Mouse (Mus musculus) heart, adult 2 months (tissue): Measurements from ENCODE around the gene Hnrnpa2b1. TPM values are rescaled to one million over a fixed set of nuclear protein-coding genes. Genes with fewer than 3 reads are reported as not detected.

Experiments used
- DNase-seq, 2 experiments: peaks; one replicate each; pipeline ENCODE4 v3.0.0; 2021
- H3K27ac ChIP-seq: fragments of 200-600 bp; 2 replicates; pipeline ENCODE4 v1.8.1; 2022
- H3K27me3 ChIP-seq: fragments of 200-500 bp; 2 replicates; pipeline ENCODE4 v1.6.1; 2012; ENCODE audit warnings: mild to moderate bottlenecking, low read length, inconsistent platforms, mixed read lengths; ENCODE audit not compliant: control insufficient read depth, insufficient read depth
- H3K36me3 ChIP-seq: fragments of 200-500 bp; 2 replicates; pipeline ENCODE4 v1.6.1; 2012; ENCODE audit warnings: low read length, inconsistent platforms; ENCODE audit not compliant: control insufficient read depth, insufficient read depth
- H3K4me1 ChIP-seq: fragments of 200-500 bp; 2 replicates; pipeline ENCODE4 v1.6.1; 2011; ENCODE audit warnings: low read length; ENCODE audit not compliant: control insufficient read depth, insufficient read depth
- H3K4me3 ChIP-seq: fragments of 200-600 bp; 2 replicates; pipeline ENCODE4 v1.8.1; 2022
- H3K79me2 ChIP-seq: fragments of 200-500 bp; replicated peaks from 2 replicates; pipeline ENCODE4 v1.6.1; 2012; ENCODE audit warnings: mild to moderate bottlenecking, inconsistent platforms, low read length, moderate library complexity, mixed read lengths; ENCODE audit not compliant: control insufficient read depth, insufficient read depth
- H3K9ac ChIP-seq: fragments of 200-500 bp; 2 replicates; pipeline ENCODE4 v1.6.1; 2012; ENCODE audit warnings: low read depth, mild to moderate bottlenecking, control low read depth, inconsistent platforms, low read length, mixed read lengths
- CTCF ChIP-seq: fragments of 200-600 bp; IDR thresholded peaks from 2 replicates; pipeline ENCODE4 v1.8.1; 2022; ENCODE audit warnings: antibody characterized with exemption, mild to moderate bottlenecking, moderate library complexity
- EP300 ChIP-seq: fragments of 200-500 bp; IDR thresholded peaks from 2 replicates; pipeline ENCODE4 v1.6.1; 2011; ENCODE audit warnings: low read depth, low read length, control low read depth; ENCODE audit not compliant: insufficient read depth
- POLR2A ChIP-seq: fragments of 200-500 bp; IDR thresholded peaks from 2 replicates; pipeline ENCODE4 v1.6.1; 2011; ENCODE audit warnings: mild to moderate bottlenecking, low read depth, low read length, control low read depth; ENCODE audit not compliant: insufficient read depth
- WGBS: fragments of 180-500 bp; shearing (Covaris S2); methylation state at CpG from one replicate; pipeline ENCODE4 v1.1.7; 2018; 5-methylcytosine and 5-hydroxymethylcytosine counted together
- intact Hi-C: fragments of 180-260 bp; cut with DNase I; formaldehyde crosslinking; loops from one replicate; pipeline ENCODE4 v1.15.1; 2025
- polyA plus RNA-seq: library from polyadenylated mRNA; depleted of rRNA; stranded (reverse); fragments of >200 nt; gene quantifications from 2 replicates; pipeline ENCODE4 v1.2.3, GENCODE M21; 2012
- total RNA-seq, 2 experiments: library from RNA; stranded (reverse); gene quantifications; 2 replicates each; pipeline ENCODE4 v1.2.3; 2021

The Hnrnpa2b1 gene
- total and polyA plus RNA-seq, 3 experiments, result 91.2 to 411 (median 384) TPM

DNA sequence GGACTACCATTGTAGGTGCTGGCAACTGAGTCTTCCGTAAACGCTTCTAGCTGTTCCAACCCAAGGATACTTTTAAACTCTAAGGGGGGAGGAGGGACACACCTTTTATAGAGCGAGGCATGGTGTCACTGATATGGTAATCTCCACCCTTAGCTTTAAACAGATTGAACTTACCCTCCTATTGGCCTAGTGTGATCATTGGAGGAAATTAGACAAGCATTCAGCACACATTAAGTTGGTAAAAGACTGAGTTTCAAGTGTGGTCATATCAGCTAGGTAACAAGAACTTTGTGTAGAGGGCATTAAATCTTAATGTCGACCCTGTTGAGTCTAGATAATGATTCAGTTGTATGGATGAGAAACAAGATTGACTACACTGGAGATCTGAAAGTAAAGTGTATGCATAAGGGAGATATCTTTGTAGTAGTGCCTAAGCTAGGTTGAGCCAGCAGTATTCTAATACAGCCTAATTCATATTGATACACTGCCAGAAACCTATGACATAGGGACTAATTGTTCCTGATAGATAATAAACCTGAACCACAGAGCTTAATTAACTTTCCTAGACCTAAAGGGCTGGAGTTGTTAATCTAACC, 9.5 kb upstream of the Hnrnpa2b1 start:
- WGBS, result 93% methylated on average over 4 of the region's 4 CpGs

DNA sequence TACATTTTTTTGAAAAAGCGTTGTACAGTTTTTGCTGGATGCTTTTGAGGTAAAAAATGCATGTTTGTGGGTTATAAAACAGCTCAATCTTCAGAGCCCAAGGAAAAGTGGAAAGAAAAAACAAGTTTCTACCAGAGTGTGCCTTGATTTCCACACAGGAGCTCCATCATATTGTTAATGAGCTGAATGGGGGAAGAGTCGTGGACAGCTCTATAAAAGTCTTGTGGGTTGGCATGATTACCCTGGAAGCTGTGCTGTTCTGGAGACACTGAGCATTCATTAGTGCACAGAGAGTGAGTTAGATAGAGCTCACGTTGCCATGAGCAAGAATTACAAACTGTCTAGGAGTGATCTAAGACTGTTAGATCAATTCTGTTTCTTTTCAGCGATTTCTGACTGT, 2.5 kb upstream of the Hnrnpa2b1 start:
- WGBS, result 48% methylated on average over 4 of the region's 4 CpGs
- Histone ChIP-seq H3K79me2 (peaks cover 4% of the 10 kb centered on the region), H3K4me1 (no peaks in the 10 kb centered on the region; the same call in none of the 2 replicates), H3K4me3 (no peak overlapping the region), H3K27ac (no peak overlapping the region), H3K36me3 (peaks cover 24% of the 10 kb centered on the region), H3K27me3 (no peaks in the 10 kb centered on the region), H3K9ac (no peak overlapping the region)
- no peak for DNase-seq
- TF ChIP-seq CTCF (no peak), EP300 (no peak), POLR2A (no peak)
- intact Hi-C loops, result loop anchor here (5.0 kb wide), 1 partner anchor 35 kb away; no protein-coding TSS in a partner anchor

More for the DNA sequence above, 9.5 kb upstream of the Hnrnpa2b1 start:
- Histone ChIP-seq H3K36me3 (peaks cover 13% of the 10 kb centered on the region), H3K4me3 (no peak overlapping the region), H3K27me3 (no peaks in the 10 kb centered on the region), H3K4me1 (no peaks in the 10 kb centered on the region), H3K27ac (no peak overlapping the region), H3K79me2 (no peaks in the 10 kb centered on the region), H3K9ac (no peak overlapping the region)
- intact Hi-C loops, result no loop called here
- no peak for TF ChIP-seq POLR2A
- TF ChIP-seq CTCF, result no peak
- TF ChIP-seq EP300, result no peak
- DNase-seq, result no peak

DNA sequence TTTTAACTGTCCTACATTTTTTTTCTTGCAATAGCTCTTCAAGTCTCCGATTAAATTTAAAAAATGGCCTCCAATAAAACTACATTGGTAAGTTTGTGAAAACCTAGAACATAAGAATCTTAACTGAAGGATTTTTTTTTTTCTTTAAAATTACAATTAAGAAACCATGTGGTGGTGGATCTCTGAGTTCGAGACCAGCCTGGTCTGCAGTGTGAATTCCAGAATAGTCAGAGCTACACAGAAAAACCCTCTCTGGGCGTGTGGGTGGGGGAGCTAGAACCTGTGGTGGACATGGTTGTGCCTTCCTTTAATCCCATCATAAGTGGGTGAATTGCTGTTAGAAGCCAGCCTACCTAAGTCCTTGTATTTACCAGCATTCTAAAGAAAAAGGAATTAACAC, 2.1 kb upstream of the Hnrnpa2b1 start:
- H3K36me3 ChIP-seq, result peaks cover 29% of the 10 kb centered on the region
- intact Hi-C loops, result loop anchor here (5.0 kb wide), 1 partner anchor 36 kb away; no protein-coding TSS in a partner anchor
- no peak overlapping the region for H3K9ac ChIP-seq
- H3K4me1 ChIP-seq, result peaks cover 1% of the 10 kb centered on the region
- peaks cover 4% of the 10 kb centered on the region for H3K79me2 ChIP-seq
- no peak for DNase-seq
- no peaks in the 10 kb centered on the region for H3K27me3 ChIP-seq
- H3K27ac ChIP-seq, result peak overlapping the region; percentile 99
- TF ChIP-seq EP300 (no peak), CTCF (no peak), POLR2A (no peak)
- H3K4me3 ChIP-seq, result peak overlapping the region; percentile 71; the same call in 1 of the 2 replicates
- 40% methylated on average over 3 of the region's 3 CpGs for WGBS

DNA sequence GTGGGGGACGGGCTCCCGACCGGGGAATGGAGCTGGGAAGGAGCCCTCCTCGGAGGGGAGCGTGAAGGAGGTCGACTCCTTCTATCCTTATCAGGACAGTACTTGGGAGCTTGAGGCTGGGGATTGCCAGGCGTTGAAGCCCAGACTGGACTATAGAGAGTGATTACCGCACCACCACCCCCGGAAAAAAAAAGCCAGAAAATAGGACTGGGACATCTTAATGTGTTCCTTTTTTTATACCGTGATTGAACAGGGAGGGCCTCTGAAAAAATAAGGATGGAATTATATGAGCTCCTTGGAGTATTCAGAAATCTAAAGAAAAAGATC, 1.4 kb upstream of the Hnrnpa2b1 start:
- Histone ChIP-seq H3K4me1 (peaks cover 4% of the 10 kb centered on the region), H3K79me2 (peaks cover 4% of the 10 kb centered on the region), H3K27ac (peak overlapping the region; percentile 99), H3K27me3 (no peaks in the 10 kb centered on the region), H3K36me3 (peaks cover 35% of the 10 kb centered on the region), H3K4me3 (peak overlapping the region; percentile 71), H3K9ac (peak overlapping the region; percentile 99)
- intact Hi-C loops, result loop anchor here (5.0 kb wide), 1 partner anchor 36 kb away; no protein-coding TSS in a partner anchor
- WGBS, result 0% methylated on average over 10 of the region's 10 CpGs
- TF ChIP-seq CTCF (no peak), EP300 (no peak), POLR2A (no peak)
- no peak for DNase-seq

DNA sequence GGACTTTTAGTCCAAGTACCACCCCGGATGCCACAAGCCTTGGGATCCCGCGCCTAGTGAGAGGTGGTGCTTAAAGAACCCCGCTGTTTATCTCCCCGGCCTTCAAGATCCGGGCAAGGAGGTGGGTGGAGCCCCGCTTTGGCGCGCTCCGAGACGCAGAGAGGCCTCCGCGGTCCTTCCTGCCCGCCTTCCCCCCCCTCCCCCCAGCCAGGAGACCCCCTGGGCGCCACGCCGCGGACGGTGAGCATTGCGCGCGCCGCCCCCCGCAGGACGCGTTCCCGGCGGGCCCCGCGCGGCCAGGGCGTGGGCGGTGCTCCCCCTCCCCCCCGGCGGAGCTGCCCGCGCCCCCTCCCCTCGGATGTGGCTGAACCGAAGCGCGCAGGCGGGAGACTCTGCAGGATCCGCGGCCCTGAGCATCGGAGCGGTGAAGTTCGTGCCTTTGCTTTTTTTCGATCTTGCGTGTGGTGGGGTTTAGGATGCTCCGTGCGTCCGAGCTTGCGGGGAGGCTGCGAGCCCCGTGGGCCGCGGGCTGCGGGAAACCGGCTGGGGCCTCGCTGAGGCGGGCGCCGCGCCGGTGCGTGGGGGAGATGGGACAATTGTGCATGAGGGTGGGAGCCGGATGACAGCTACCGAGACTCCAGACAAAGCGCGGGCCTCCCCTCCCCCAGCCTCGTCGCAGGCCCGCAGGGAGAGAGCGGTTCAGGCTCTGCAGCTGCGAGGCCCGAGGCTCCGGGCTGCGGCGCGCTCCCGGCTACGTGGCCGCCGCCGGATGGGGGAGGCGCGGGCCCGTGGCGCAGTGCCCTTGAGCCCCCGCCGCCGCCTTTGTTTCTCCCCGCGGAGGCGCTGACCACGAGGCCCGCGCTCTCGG, 851 bp upstream of the Hnrnpa2b1 start, which contains the start of gene Cbx3:
Gene Cbx3, plus strand, starts transcription at position 50 of the 868 bp plus-strand sequence.
- DNase-seq, result peak; percentile 88
- Histone ChIP-seq H3K79me2 (peaks cover 4% of the 10 kb centered on the region), H3K9ac (peak within 1 kb of the TSS; percentile 99), H3K27me3 (no peaks in the 10 kb centered on the region), H3K36me3 (peaks cover 37% of the 10 kb centered on the region), H3K4me3 (peak within 1 kb of the TSS; percentile 71), H3K4me1 (peaks cover 6% of the 10 kb centered on the region), H3K27ac (peak within 1 kb of the TSS; percentile 99)
- 1% methylated on average over 93 of the region's 99 CpGs for WGBS
- intact Hi-C loops, result loop anchor here (5.0 kb wide), 1 partner anchor 37 kb away; no protein-coding TSS in a partner anchor
- TF ChIP-seq POLR2A (peak; percentile 21; the same call in 1 of the 2 replicates), EP300 (no peak)
